Mouse (Mus musculus) C2C12 (cell line): ENCODE results near the gene Ino80b.

Source experiments
- CEBPB ChIP-seq: IDR thresholded peaks from one replicate; pipeline ENCODE4 v1.6.1; 2011; ENCODE audit warnings: low read depth, mild to moderate bottlenecking, control low read depth, moderate library complexity
- CTCF ChIP-seq: IDR thresholded peaks from one replicate; pipeline ENCODE4 v1.5.1; 2011; ENCODE audit not compliant: control insufficient read depth, insufficient read depth, insufficient read length
- MAX ChIP-seq: IDR thresholded peaks from one replicate; pipeline ENCODE4 v1.6.1; 2011; ENCODE audit warnings: mild to moderate bottlenecking, control low read depth
- MYOD1 ChIP-seq: IDR thresholded peaks from one replicate; pipeline ENCODE4 v1.6.1; 2011; ENCODE audit warnings: low read depth; ENCODE audit not compliant: control insufficient read depth, insufficient read length
- USF1 ChIP-seq: IDR thresholded peaks from one replicate; pipeline ENCODE4 v1.6.1; 2011; ENCODE audit warnings: low read depth, mild to moderate bottlenecking, control low read depth, moderate library complexity

DNA sequence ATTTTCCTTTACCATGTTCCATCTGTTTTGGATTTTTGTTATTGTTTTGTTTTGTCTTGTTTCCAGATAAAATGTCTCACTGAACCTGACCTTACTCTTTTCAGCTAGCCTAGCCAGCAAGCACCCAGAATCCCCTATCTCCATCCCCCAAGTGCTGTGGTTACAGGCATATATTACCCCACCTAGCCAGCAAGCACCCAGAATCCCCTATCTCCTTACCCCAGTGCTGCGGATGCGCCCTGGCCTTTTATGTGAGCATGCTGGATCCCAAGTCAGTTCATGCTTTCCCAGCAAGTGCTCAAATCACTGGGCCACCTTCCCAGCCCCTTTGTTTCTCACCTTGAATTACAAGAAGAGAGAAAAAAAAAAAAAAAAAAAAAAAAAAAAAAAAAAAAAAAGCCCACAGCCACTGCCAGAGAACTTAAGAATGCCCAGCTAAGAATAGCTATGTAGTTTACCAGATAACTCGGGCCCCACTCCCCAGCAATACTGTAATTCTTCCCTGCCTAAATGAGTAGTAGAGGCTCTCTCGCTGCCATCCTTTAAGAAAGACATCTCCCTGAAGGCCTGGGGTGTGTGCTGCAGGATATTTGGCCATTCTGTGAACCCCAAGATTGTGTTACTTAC lies 13.6 kb downstream of the Ino80b start:
- TF ChIP-seq CTCF, result no peak
- no peak for TF ChIP-seq USF1
- TF ChIP-seq MAX, result no peak
- no peak for TF ChIP-seq CEBPB
- no peak for TF ChIP-seq MYOD1
